In genomic region chr9:65123552-65124168, GRCm38 (mm10) we compare ENCODE assay signal across 8 mouse cellular contexts. TPM values are rescaled to one million over a fixed set of nuclear protein-coding genes. Genes with fewer than 3 reads are reported as not detected.
A peak's percentile ranks its signal among the peaks of the same experiment; 100 is the strongest.
DNase-seq lines count a peak whose midpoint lies in the region; ATAC-seq and TF ChIP-seq lines count a peak whose summit lies in the region.

No protein-coding gene starts in this region.

- peak; percentile 18 to 57 for DNase-seq in heart, adult 2 months
- no peak for DNase-seq in heart, adult 9 months (ENCODE audit: low spot score in 2 of 2)
- peak; percentile 90 for DNase-seq in forebrain, embryonic 11.5 days (ENCODE audit: low spot score)
- peak; percentile 33 for DNase-seq in induced T-regulatory cell, adult 2 months (ENCODE audit: low read depth)
- no peak for DNase-seq in urinary bladder, postnatal 25 days (ENCODE audit: low spot score)

- H3K9me3 ChIP-seq in forebrain, embryonic 11.5 days (ENCODE audit: control insufficient read depth, low read length), result no peaks in the 10 kb centered on the region
- no peaks in the 10 kb centered on the region for H3K9me3 ChIP-seq in liver, embryonic 16.5 days (replicated peaks; ENCODE audit: control insufficient read depth, low read length)
- no peaks in the 10 kb centered on the region for H3K9me3 ChIP-seq in neural tube, embryonic 15.5 days (replicated peaks)

- H3K9ac ChIP-seq in heart, adult 2 months (ENCODE audit: low read depth, low read length), result peak overlapping the region; percentile 63
- H3K9ac ChIP-seq in forebrain, embryonic 11.5 days (ENCODE audit: low read length), result peak overlapping the region; percentile 71
- H3K9ac ChIP-seq in liver, embryonic 16.5 days (ENCODE audit: low read depth, low read length), result no peak overlapping the region
- H3K9ac ChIP-seq in neural tube, embryonic 15.5 days (replicated peaks), result peak overlapping the region; percentile 34

- no peaks in the 10 kb centered on the region for H3K36me3 ChIP-seq in heart, adult 2 months (ENCODE audit: control insufficient read depth, insufficient read depth, low read length)
- H3K36me3 ChIP-seq in forebrain, embryonic 11.5 days (ENCODE audit: control insufficient read depth, insufficient read depth, low read length), result no peaks in the 10 kb centered on the region
- no peaks in the 10 kb centered on the region for H3K36me3 ChIP-seq in liver, embryonic 16.5 days (ENCODE audit: control insufficient read depth, insufficient read depth)
- H3K36me3 ChIP-seq in neural tube, embryonic 15.5 days, result peaks cover 16% of the 10 kb centered on the region

- no peak for TF ChIP-seq POLR2A in heart, adult 2 months (IDR thresholded peaks at IDR 0.05; ENCODE audit: insufficient read depth, low read depth, low read length)
- no peak for TF ChIP-seq POLR2A in bone marrow, adult 2 months (IDR thresholded peaks at IDR 0.05; ENCODE audit: borderline replicate concordance, control insufficient read depth, low read depth, low read length)

- peak; percentile 59 for ATAC-seq in forebrain, embryonic 11.5 days (replicated peaks; ENCODE audit: low FRiP score)
- no peak for ATAC-seq in liver, embryonic 16.5 days (ENCODE audit: low read depth)
- ATAC-seq in neural tube, embryonic 15.5 days (ENCODE audit: low FRiP score), result no peak

- TF ChIP-seq CTCF in heart, adult 2 months (IDR thresholded peaks at IDR 0.05), result peak; percentile 75
- peak; percentile 49 for TF ChIP-seq CTCF in bone marrow, adult 2 months (IDR thresholded peaks at IDR 0.05; ENCODE audit: control insufficient read depth, insufficient read depth, low read length)

- peak overlapping the region; percentile 91 for H3K4me2 ChIP-seq in forebrain, embryonic 11.5 days (ENCODE audit: low read depth, low read length, severe bottlenecking)
- H3K4me2 ChIP-seq in liver, embryonic 16.5 days (ENCODE audit: low read depth, low read length), result peak overlapping the region; percentile 37
- H3K4me2 ChIP-seq in neural tube, embryonic 15.5 days, result peak overlapping the region; percentile 71

- intact Hi-C loops in heart, adult 2 months (cut with DNase I), result loop anchor here (5.0 to 10.0 kb wide), 2 partner anchors 91 to 139 kb away; partner anchors contain the start of gene Dpp8

- peak overlapping the region; percentile 32 for H3K4me3 ChIP-seq in heart, adult 2 months
- H3K4me3 ChIP-seq in bone marrow, adult 2 months (replicated peaks; ENCODE audit: control insufficient read depth, low read depth, low read length), result no peak overlapping the region
- H3K4me3 ChIP-seq in forebrain, embryonic 11.5 days (ENCODE audit: low read depth, low read length), result peak overlapping the region; percentile 34
- H3K4me3 ChIP-seq in liver, embryonic 16.5 days (ENCODE audit: low read depth, low read length), result no peak overlapping the region
- H3K4me3 ChIP-seq in neural tube, embryonic 15.5 days (replicated peaks), result peak overlapping the region; percentile 35

- 10% methylated on average over 48 of the region's 48 CpGs for WGBS in heart, adult 2 months
- WGBS in bone marrow, adult 2 months, result 10% methylated on average over 48 of the region's 48 CpGs
- WGBS in forebrain, embryonic 11.5 days, result 2% methylated on average over 48 of the region's 48 CpGs
- WGBS in liver, embryonic 16.5 days (ENCODE audit: insufficient replicate concordance), result 6% methylated on average over 48 of the region's 48 CpGs
- WGBS in neural tube, embryonic 15.5 days, result 3% methylated on average over 47 of the region's 48 CpGs

- no peaks in the 10 kb centered on the region for H3K79me2 ChIP-seq in heart, adult 2 months (replicated peaks; ENCODE audit: control insufficient read depth, insufficient read depth, low read length)

- TF ChIP-seq EP300 in heart, adult 2 months (IDR thresholded peaks at IDR 0.05; ENCODE audit: insufficient read depth, low read depth, low read length), result no peak

- no peaks in the 10 kb centered on the region for H3K27me3 ChIP-seq in heart, adult 2 months (ENCODE audit: control insufficient read depth, insufficient read depth, low read length)
- peaks cover 10% of the 10 kb centered on the region; the same call in 1 of the 2 replicates for H3K27me3 ChIP-seq in forebrain, embryonic 11.5 days (ENCODE audit: control insufficient read depth, insufficient read depth, low read length)
- H3K27me3 ChIP-seq in liver, embryonic 16.5 days (ENCODE audit: control insufficient read depth, insufficient read depth, low read depth, low read length), result peaks cover 22% of the 10 kb centered on the region
- peaks cover 20% of the 10 kb centered on the region for H3K27me3 ChIP-seq in neural tube, embryonic 15.5 days (replicated peaks)

- H3K4me1 ChIP-seq in heart, adult 2 months (ENCODE audit: control insufficient read depth, insufficient read depth, low read length), result no peaks in the 10 kb centered on the region
- H3K4me1 ChIP-seq in bone marrow, adult 2 months (ENCODE audit: control insufficient read depth, insufficient read depth, low read length), result no peaks in the 10 kb centered on the region; the same call in 1 of the 2 replicates
- H3K4me1 ChIP-seq in forebrain, embryonic 11.5 days (replicated peaks; ENCODE audit: control insufficient read depth, insufficient read depth, low read length), result no peaks in the 10 kb centered on the region; the same call in 1 of the 2 replicates
- H3K4me1 ChIP-seq in liver, embryonic 16.5 days (ENCODE audit: control insufficient read depth, low read depth, low read length), result no peaks in the 10 kb centered on the region
- H3K4me1 ChIP-seq in neural tube, embryonic 15.5 days, result peaks cover 12% of the 10 kb centered on the region

- H3K27ac ChIP-seq in heart, adult 2 months, result no peak overlapping the region
- no peak overlapping the region; the same call in 1 of the 2 replicates for H3K27ac ChIP-seq in bone marrow, adult 2 months (ENCODE audit: control insufficient read depth, insufficient read depth, low read depth, low read length, poor library complexity)
- H3K27ac ChIP-seq in forebrain, embryonic 11.5 days (ENCODE audit: low read depth, low read length), result no peak overlapping the region
- H3K27ac ChIP-seq in liver, embryonic 16.5 days (ENCODE audit: low read length), result no peak overlapping the region
- no peak overlapping the region for H3K27ac ChIP-seq in neural tube, embryonic 15.5 days (replicated peaks)

RNA-seq across cellular contexts. Expression of gene Igdcc3, which starts 17.3 kb away (rescaled TPM):
- under 1 TPM; 0.07 to 0.10 TPM for total RNA-seq in heart, adult 2 months (2021)
- 0.12 and 0.16 TPM in 2 replicates for polyA plus RNA-seq in heart, adult 2 months (2012; rRNA removed)
- polyA plus RNA-seq in bone marrow, adult 2 months (2011; ENCODE audit: insufficient read depth, insufficient read length, low replicate concordance, missing spikeins), result not detected in 2 replicates
- 81.2 and 83.8 TPM in 2 replicates for polyA plus RNA-seq in forebrain, embryonic 11.5 days (2014; fragmentation: Nextera tagmentation; extraction: Ambion mirVana)
- 0.04 TPM in 1 of 2 replicates, not detected in the other for polyA plus RNA-seq in liver, embryonic 16.5 days (2015; fragmentation: Nextera tagmentation; extraction: Ambion mirVana)
- 7.9 and 8.9 TPM in 2 replicates for polyA plus RNA-seq in neural tube, embryonic 15.5 days (2015; fragmentation: Nextera tagmentation; extraction: Ambion mirVana)

RNA-seq across cellular contexts. Expression of gene Igdcc4, which starts 22.4 kb away (rescaled TPM):
- 10 to 100 TPM; 10.2 to 12.4 TPM for total RNA-seq in heart, adult 2 months (2021)
- polyA plus RNA-seq in heart, adult 2 months (2012; rRNA removed), result 7.3 and 12.0 TPM in 2 replicates
- 0.32 TPM in 1 of 2 replicates, not detected in the other for polyA plus RNA-seq in bone marrow, adult 2 months (2011; ENCODE audit: insufficient read depth, insufficient read length, low replicate concordance, missing spikeins)
- 14.9 and 15.8 TPM in 2 replicates for polyA plus RNA-seq in forebrain, embryonic 11.5 days (2014; fragmentation: Nextera tagmentation; extraction: Ambion mirVana)
- 6.8 and 9.4 TPM in 2 replicates for polyA plus RNA-seq in liver, embryonic 16.5 days (2015; fragmentation: Nextera tagmentation; extraction: Ambion mirVana)
- polyA plus RNA-seq in neural tube, embryonic 15.5 days (2015; fragmentation: Nextera tagmentation; extraction: Ambion mirVana), result 15.1 and 17.8 TPM in 2 replicates

Comparison
In these comparisons a context has a peak if more than half of its experiments do, and no peak if none do; other contexts are left out.
1. DNase-seq: peak in heart, adult 2 months (2 of 2), forebrain, embryonic 11.5 days (single experiment) and induced T-regulatory cell, adult 2 months (single experiment); none in heart, adult 9 months (0 of 2) and urinary bladder, postnatal 25 days (single experiment).
2. H3K4me3 ChIP-seq: peak in heart, adult 2 months (single experiment), forebrain, embryonic 11.5 days (single experiment) and neural tube, embryonic 15.5 days (single experiment); none in bone marrow, adult 2 months (single experiment) and liver, embryonic 16.5 days (single experiment).
3. H3K4me2 ChIP-seq: peak in every context shown above with its lines; median percentile 91 in forebrain, embryonic 11.5 days; 71 in neural tube, embryonic 15.5 days; 37 in liver, embryonic 16.5 days.